Mouse (Mus musculus) C2C12 (cell line): Measurements from ENCODE around the gene Tnfsfm13.

Source experiments
- CEBPB ChIP-seq: IDR thresholded peaks from one replicate; pipeline ENCODE4 v1.6.1; 2011; ENCODE audit warnings: low read depth, mild to moderate bottlenecking, control low read depth, moderate library complexity
- CTCF ChIP-seq: IDR thresholded peaks from one replicate; pipeline ENCODE4 v1.5.1; 2011; ENCODE audit not compliant: control insufficient read depth, insufficient read depth, insufficient read length
- MYOG ChIP-seq: IDR thresholded peaks from one replicate; pipeline ENCODE4 v1.6.1; 2011; ENCODE audit not compliant: control insufficient read depth, insufficient read length; ENCODE audit errors: extremely low read depth
- USF1 ChIP-seq: IDR thresholded peaks from one replicate; pipeline ENCODE4 v1.6.1; 2011; ENCODE audit warnings: low read depth, mild to moderate bottlenecking, control low read depth, moderate library complexity

DNA sequence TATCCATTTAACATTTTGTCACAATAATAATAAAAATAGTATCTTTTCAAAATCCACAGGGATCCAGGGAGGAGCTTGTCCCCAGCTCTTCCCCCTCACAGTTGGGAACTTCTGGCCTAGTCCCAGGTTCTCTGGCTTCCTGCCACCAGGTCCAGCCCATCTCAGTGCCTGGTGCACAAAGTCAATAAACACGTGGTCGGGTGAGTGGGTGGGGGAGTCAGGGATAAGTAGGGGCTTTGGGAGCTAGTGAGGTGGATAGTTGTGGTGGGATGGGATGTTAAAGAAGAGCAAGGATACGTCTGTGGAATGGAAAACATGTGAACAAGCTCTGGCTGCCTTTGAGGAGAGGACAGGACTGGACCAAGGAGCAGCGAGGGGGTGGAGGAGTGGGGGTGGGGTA lies 9.5 kb downstream of the Tnfsfm13 start:
- TF ChIP-seq CTCF (no peak), USF1 (no peak), CEBPB (no peak), MYOG (no peak)
